Mouse (Mus musculus) activated CD4-positive, CD25-positive, alpha-beta regulatory T cell, adult 4 months (primary cell): ENCODE results near the gene Fez2. TPM values are rescaled to one million over a fixed set of nuclear protein-coding genes. Genes with fewer than 3 reads are reported as not detected.

Experiments used
- ATAC-seq: one replicate; pipeline ENCODE4 v1.8.0; 2017
- polyA plus RNA-seq, 2 experiments: library from polyadenylated mRNA; unstranded; fragments of 100-300 nt; shearing (Covaris generic); gene quantifications; one replicate each; pipeline ENCODE4 v1.2.1; 2017

Gene Fez2
- polyA plus RNA-seq, result 10 to 100 TPM; 11.2 to 13.9 TPM

DNA sequence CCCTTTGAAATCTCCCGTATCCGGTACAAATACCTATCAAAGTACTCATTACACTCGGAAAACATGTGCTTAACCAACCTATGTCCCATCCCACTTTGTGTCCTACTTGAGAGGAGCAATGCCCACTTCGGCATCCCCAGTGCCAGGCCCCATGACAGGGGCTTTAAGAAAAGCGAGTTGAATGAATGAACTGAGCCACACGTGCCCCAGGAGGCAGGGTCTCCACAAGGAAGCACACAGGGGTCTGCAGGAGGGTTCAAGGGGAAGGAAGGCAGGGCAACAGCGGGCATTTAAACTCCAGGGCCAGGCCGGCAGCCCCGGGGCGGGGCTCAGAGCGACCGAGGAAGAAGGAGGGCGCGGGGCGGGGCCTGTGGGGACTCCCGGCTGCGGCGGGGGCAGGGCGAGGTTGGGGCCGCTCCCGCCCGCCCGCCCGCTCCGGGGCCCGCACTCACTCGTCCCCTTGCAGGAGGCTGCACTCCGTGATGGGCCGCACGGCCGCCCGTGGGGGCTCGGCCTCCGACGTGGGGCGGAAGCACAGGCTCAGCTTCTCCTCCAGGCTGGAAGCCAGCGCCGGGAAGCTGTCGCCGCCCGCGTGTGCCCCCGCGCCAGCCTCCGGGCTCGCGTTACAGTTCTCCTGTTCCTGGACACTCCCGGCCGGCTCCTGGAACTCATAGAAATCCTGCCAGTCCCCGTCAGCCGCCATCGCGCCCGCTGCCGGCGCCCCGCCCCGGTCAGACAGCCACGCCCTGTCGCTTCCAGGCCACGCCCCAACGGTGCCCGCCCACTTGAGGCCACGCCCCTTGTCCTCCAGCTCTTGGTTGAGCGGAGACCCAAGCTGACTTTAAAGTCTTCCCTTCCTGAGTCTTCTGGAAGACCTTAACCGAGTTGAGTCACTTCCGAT, at the start of gene Fez2:
Gene Fez2, minus strand, starts transcription at position 772 of the 901 bp plus-strand sequence.
- peak; percentile 90 for ATAC-seq

DNA sequence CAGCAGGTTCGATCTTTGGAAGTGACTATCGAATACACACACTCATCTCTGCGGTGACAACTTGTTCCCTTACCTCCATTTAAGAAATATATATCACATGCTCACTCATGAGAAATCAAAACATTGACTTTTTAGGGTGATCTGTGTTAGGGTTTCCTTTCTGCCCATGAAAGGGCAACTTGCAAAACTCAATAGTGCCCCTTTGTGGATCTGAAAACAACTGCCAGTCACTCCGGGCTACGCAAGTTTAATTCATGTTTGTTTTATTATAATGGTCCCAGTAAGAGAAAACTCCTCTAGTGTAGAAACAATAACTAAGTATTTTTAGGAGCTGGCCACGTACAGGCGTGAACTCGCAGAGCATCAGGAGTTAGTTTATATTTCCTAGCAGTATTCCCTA, 47.5 kb upstream of the Fez2 start:
- ATAC-seq, result no peak

GRCm38 (mm10) chr17:78465071-78465470, 47.1 kb upstream of the Fez2 start:
- ATAC-seq, result no peak

DNA sequence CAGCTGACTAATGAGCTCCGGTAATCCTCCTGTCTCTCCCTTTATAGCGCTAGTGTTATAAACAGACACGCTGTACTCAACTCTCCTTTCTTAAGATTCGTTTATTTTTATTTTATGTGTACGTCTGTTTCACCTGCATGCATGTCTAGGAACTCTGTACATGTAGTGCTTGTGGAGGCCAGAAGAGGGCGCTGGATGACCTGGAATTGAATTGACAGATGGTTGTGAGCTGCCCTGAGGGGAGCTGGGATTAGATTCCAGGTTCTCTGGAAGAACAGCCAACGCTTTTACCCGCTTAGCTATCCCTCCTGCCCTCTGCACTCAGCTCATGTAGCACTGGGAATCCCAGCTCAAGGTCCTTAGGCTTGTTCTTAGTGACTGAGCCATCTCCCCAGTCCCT, 42.2 kb upstream of the Fez2 start:
- ATAC-seq, result no peak

DNA sequence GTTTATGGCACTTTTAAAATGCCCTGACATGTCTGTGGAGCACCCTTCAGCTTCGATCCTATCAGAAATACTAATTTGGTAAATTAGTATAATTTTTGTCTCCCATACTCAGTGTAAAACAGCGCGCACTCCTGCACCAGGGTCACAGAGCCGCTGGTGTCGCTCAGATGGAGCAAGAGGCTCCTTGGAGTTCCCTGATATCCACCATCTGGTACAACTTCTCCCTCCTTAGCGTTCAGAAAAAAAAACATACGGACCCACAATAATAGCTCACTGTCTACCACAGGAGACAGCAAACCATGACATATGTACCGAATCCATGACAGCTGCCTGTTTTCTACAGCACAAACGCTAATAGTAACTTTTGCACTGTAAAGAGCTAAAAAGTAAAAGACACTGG, 37.6 kb upstream of the Fez2 start:
- no peak for ATAC-seq

- ATAC-seq, result peak; percentile 82
Measured at GRCm38 (mm10) chr17:78455114-78455513, 37.2 kb upstream of the Fez2 start.

DNA sequence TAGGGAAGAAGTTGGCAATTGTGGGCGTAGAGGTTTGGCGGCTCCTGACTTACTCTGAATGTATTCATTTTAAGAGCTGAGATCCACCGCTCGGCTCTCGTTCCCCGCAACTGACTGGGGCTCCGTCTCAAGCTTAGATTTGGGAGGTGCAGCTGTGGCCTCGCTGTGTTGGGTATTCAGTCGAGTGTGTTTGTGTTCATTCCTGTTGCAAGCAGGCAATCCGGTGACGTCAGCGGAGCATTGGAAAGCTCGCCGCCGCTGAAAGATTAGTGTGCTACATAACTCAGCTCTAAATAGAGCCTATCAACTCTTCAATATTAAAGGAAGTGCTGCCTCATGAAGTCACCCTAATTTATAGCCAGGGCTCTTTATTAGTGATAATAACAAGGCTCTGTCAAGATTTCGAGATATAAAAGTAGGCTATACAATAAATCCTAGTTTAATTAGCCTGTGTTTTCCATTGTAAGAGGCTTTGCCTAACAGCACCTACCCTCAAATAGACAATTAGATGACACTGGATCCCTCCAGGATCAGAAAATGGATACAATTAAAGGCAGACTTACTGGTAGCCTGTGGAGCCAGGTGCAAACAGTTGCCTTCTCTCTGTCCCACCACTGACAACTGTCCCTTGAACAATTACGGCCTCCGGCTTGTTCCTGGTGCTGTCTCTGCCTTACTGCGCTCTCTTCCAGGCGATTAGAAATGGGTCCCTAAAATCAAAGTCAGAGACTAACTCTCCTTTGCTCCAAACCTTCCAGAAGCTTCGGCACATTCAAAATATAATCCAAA, 36.4 kb upstream of the Fez2 start:
- ATAC-seq, result no peak

DNA sequence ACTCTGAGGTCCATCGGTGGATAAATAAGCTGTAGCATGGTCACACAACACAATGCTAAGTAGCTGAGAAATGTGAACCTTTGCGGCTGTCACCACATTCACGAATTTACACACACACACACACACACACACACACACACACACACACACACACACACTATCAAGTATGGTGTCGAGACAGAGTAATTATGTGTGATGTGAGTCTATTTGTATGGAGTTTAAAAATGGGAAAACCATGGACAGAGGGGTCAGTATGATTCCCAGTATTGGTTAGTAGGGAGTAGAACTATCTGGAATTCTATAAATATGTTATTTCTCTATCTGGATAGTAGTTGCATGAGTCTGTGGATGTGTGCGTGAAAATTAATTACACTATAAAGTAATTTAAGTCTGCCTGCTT, 35.6 kb upstream of the Fez2 start:
- ATAC-seq, result no peak

DNA sequence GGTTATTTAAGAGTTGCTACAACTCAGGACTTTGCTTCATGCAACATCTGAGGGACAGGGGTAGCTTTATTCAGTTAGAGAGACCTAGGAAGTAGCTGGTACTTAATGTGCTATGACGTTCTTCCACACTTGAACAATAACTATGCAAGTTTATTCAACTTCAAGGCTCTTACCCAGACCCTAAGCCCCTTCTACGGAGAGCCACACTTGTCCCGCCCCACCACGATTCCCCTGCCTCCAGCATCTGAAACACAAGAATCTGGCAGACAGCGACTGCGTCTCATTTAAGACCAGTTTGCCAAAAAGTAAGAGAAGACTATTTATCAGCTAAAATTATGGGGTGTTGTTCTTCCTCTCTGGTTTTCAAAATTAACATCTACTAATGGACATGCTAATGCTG, 33.9 kb upstream of the Fez2 start:
- no peak for ATAC-seq

DNA sequence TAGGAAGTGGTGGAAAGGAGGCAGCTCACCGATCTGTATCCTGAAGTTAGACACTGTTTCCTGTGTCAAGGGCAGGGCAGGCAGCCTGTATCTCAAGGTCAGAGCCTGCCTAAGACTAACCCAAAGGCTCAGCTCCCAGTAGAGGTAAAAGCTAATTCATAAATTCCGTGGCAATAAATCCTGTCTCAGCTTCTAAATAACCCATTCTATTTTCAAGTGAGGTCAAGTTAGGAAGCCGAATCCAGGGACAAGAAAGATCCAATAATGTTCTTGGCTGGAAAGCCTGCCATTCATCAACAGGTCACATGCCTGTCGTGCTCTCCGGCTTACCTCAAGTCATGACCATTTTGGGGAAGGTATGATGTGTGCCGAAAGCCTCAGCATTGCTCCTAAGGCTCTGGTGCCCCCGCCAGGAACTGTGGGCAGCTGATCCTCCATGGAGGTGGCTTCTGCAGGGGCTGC, 33.4 kb upstream of the Fez2 start:
- ATAC-seq, result no peak

GRCm38 (mm10) chr17:78449635-78450197, 31.8 kb upstream of the Fez2 start:
- no peak for ATAC-seq

DNA sequence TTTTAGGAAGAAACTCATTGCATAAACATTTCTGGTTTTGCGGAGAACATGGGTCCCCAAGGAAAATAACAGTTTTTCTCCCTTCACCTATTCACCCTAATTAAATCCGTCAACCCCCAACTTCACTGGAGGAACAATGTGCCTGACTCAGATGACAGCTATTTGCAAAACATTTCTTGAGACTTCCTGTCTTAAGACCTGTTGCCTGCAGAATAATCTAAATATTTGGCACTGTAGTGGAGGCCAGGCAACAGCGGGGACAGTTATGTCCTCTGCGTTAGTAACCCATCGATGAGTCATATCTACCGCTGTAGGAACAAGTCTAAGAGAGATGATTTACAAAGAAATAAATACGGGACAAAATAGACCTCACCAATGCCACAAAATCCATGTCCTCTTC, 26.9 kb upstream of the Fez2 start:
- no peak for ATAC-seq

DNA sequence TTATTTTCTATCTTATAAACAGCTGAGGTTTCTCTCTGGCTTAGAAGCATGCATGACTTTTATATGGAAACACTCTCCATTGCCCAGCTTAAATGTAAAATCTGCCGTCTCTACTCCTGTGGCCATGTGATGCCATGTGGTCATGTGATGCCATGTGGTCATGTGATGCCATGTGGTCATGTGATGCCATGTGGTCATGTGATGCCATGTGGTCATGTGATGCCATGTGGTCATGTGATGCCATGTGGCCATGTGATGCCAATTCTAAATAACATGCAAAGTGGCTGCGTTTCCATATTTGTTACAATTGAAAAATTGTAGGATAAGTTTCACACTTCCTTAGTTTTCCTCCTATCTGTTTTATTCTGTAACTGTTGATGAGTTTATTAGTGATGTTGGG, 22.8 kb upstream of the Fez2 start:
- ATAC-seq, result no peak

GRCm38 (mm10) chr17:78437161-78437560, 19.2 kb upstream of the Fez2 start:
- no peak for ATAC-seq

DNA sequence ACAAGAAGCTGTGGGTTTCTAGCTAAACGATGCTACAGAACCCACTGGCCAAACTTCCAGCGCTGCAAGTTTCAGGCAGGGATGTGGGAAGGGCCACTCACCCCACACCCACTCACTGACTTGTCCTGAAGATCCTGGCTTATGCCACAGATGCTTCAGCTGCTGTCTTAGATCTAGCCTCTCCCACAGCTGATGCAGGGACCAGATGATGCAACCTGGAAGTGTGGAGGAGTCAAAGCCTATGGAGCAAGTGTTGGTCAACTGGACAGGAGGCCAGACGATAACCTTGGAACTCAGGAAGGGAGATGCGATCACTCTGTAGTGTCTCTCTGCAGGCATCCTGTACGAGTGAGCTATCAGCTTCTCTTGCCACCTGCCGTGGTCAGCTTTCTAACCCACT, 17.7 kb upstream of the Fez2 start:
- no peak for ATAC-seq

DNA sequence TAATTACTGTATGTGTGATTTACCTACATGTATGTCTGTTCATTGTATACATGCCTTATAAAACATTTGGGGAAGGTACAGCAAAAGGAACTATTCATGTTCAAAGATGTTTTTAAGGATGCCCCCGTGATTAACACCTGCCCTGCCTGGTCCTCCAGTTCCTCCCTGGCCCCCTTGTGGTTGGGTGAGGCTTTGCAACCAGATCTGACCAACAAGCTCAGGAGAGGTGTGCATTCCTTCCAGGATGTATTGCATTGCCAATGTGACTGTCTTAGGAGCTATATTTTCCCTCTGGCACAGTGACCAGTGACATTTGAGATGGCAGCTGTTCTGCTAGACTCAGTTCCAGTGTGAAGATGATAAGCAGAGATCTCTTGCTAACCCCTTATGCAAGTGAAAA, 16.8 kb upstream of the Fez2 start:
- ATAC-seq, result peak; percentile 85

GRCm38 (mm10) chr17:78430374-78430773, 12.4 kb upstream of the Fez2 start:
- ATAC-seq, result peak; percentile 46

DNA sequence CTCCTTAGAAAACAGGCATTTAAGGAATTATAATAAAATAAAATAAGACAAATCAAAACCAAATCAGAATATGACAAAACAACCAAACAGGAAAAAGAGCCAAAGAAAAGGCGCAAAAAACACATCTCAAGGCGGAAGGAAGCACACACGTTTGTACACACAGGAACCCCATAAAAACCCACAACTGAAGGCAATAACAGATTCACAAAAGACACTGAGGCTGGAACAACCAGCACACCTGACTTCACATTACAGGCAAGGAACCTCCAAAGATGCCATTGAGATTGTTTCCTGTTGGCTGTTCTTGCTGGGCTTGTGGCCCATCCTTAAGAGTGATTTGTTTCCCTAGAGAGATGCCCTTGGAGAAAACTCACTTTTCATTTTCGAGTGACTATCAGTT, 11.1 kb upstream of the Fez2 start:
- ATAC-seq, result peak; percentile 40

- no peak for ATAC-seq
Measured at GRCm38 (mm10) chr17:78425026-78425425, 7.1 kb upstream of the Fez2 start.

GRCm38 (mm10) chr17:78419216-78419615, 1.3 kb upstream of the Fez2 start:
- ATAC-seq, result no peak

DNA sequence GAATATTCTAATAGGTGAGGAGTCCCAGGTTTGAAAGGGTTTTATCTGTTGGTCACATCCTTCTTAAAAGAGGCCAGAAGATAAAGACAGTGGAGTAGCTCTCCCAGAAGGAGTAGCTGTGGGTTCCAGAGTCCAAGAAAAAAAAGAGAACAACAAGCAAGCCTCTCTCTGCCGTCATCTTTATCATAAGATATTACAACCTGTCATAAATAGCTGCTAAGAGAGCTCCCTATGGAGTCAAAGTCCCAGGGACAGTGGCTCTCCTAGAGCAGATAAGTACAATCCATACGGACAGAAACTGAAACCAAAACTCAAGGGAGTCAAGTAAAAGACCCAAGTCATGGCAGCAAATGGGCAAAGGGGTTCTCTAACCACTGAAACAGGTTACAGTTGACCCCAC, 2.7 kb downstream of the Fez2 start:
- no peak for ATAC-seq

- ATAC-seq, result no peak
Measured at GRCm38 (mm10) chr17:78409900-78410299, 8.1 kb downstream of the Fez2 start.

GRCm38 (mm10) chr17:78408386-78408785, 9.6 kb downstream of the Fez2 start:
- ATAC-seq, result no peak
